21 mouse cellular contexts compared by ENCODE assay signal in the genomic region with DNA sequence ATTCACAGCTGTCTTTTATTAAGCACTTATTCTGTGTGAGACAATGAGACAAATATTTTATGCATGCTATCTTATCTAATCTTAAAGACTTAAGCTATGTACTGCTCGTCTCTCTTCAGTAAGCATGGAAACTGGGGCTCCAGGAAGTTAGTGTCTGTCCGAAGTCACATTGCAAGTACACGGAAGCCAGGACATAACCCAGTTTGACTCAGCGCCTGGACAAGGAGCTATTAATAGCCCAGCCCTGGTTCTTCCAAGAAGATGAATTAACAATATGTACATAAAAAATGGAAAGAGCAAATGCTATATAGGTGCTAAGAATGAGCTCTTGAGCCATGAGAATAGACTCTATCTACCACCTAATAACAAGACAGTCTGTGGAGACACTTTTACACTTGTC.
"Had no signal": no experiment of that assay in that cellular context is flagged by ENCODE, and none has a peak within 500 bp of the region (broad histone marks: within the 10 kb centered on the region; RNA-seq: fewer than 3 reads in every experiment).

No protein-coding gene starts in this region.

- H3K27ac ChIP-seq: limb, embryonic 12.5 days; limb, embryonic 15.5 days; liver, embryonic 14.5 days; macrophage; midbrain, embryonic 12.5 days; midbrain, embryonic 15.5 days; neural tube, embryonic 12.5 days; neural tube, embryonic 15.5 days; stomach, embryonic 15.5 days had no signal

- H3K27me3 ChIP-seq: limb, embryonic 12.5 days; limb, embryonic 15.5 days; midbrain, embryonic 12.5 days; midbrain, embryonic 15.5 days; neural tube, embryonic 12.5 days; neural tube, embryonic 15.5 days; stomach, embryonic 15.5 days had no signal

- H3K9ac ChIP-seq: limb, embryonic 12.5 days; limb, embryonic 15.5 days; liver, embryonic 14.5 days; liver, postnatal 0 days; lung, embryonic 14.5 days; midbrain, embryonic 12.5 days; midbrain, embryonic 15.5 days; neural tube, embryonic 12.5 days; neural tube, embryonic 15.5 days; stomach, embryonic 15.5 days had no signal

- ATAC-seq: liver, postnatal 0 days; lung, postnatal 0 days; midbrain, embryonic 15.5 days had no signal

- H3K36me3 ChIP-seq: limb, embryonic 12.5 days; limb, embryonic 15.5 days; midbrain, embryonic 12.5 days; midbrain, embryonic 15.5 days; neural tube, embryonic 12.5 days; neural tube, embryonic 15.5 days; stomach, embryonic 15.5 days had no signal

- H3K9me3 ChIP-seq: limb, embryonic 12.5 days; limb, embryonic 15.5 days; midbrain, embryonic 12.5 days; midbrain, embryonic 15.5 days; neural tube, embryonic 12.5 days; neural tube, embryonic 15.5 days; stomach, embryonic 15.5 days had no signal

- H3K4me1 ChIP-seq: limb, embryonic 12.5 days; limb, embryonic 15.5 days; midbrain, embryonic 12.5 days; midbrain, embryonic 15.5 days; neural tube, embryonic 12.5 days; neural tube, embryonic 15.5 days; stomach, embryonic 15.5 days had no signal

- H3K4me3 ChIP-seq: limb, embryonic 12.5 days; limb, embryonic 15.5 days; midbrain, embryonic 12.5 days; midbrain, embryonic 15.5 days; neural tube, embryonic 12.5 days; neural tube, embryonic 15.5 days; stomach, embryonic 15.5 days had no signal

- DNase-seq: kidney, postnatal 14 days; kidney, postnatal 4 days; left cerebral cortex, postnatal 4 days; liver, postnatal 0 days; lung, embryonic 14.5 days; right cerebral cortex, adult 18-20 months; right cerebral cortex, postnatal 14 days; right cerebral cortex, postnatal 4 days; spleen, adult 18-20 months; thymus, postnatal 25 days had no signal

- H3K4me2 ChIP-seq: limb, embryonic 12.5 days; limb, embryonic 15.5 days; liver, embryonic 11.5 days; lung, embryonic 14.5 days; midbrain, embryonic 12.5 days; midbrain, embryonic 15.5 days; neural tube, embryonic 12.5 days; neural tube, embryonic 15.5 days; stomach, embryonic 15.5 days had no signal
